Mouse (Mus musculus) heart, postnatal 10 days (tissue): Measurements from ENCODE around the gene Adora3. TPM values are rescaled to one million over a fixed set of nuclear protein-coding genes. Genes with fewer than 3 reads are reported as not detected.
A peak's percentile ranks its signal among the peaks of the same experiment; 100 is the strongest.

Source experiments
- DNase-seq, 2 experiments: peaks; one replicate each; pipeline ENCODE4 v3.0.0; 2021
- intact Hi-C: fragments of 180-260 bp; cut with DNase I; formaldehyde crosslinking; loops from one replicate; pipeline ENCODE4 v1.15.1; 2025
- total RNA-seq, 2 experiments: library from RNA; stranded (reverse); gene quantifications; 2 replicates each; pipeline ENCODE4 v1.2.3; 2021

Gene Adora3
- total RNA-seq, 2 experiments from 2014 or later, result 0.26 TPM; not detected in 1

GRCm38 (mm10) chr3:105873451-105874445, 3.1 kb downstream of the Adora3 start:
- intact Hi-C loops, result no loop called here
- DNase-seq, result no peak

- intact Hi-C loops, result loop anchor here (5.0 kb wide), 1 partner anchor 49 kb away; no protein-coding TSS in a partner anchor
- peak in 1 of 2 experiments; percentile 53 for DNase-seq
Measured at GRCm38 (mm10) chr3:105876022-105876421, 5.4 kb downstream of the Adora3 start.

- no peak for DNase-seq
Measured at GRCm38 (mm10) chr3:105877252-105877803, 6.7 kb downstream of the Adora3 start.

GRCm38 (mm10) chr3:105877919-105878318, 7.3 kb downstream of the Adora3 start:
- no peak for DNase-seq
- intact Hi-C loops, result loop anchor here (5.0 kb wide), 1 partner anchor 51 kb away; no protein-coding TSS in a partner anchor

More at GRCm38 (mm10) chr3:105877252-105877803, 6.7 kb downstream of the Adora3 start:
- intact Hi-C loops, result loop anchor here (5.0 kb wide), 1 partner anchor 50 kb away; no protein-coding TSS in a partner anchor

- DNase-seq, result no peak
- intact Hi-C loops, result loop anchor here (5.0 kb wide), 1 partner anchor 51 kb away; no protein-coding TSS in a partner anchor
Measured at GRCm38 (mm10) chr3:105878751-105879150, 8.1 kb downstream of the Adora3 start.

GRCm38 (mm10) chr3:105880419-105880818, 9.8 kb downstream of the Adora3 start:
- intact Hi-C loops, result no loop called here
- no peak for DNase-seq

GRCm38 (mm10) chr3:105882105-105882504, 11.4 kb downstream of the Adora3 start:
- DNase-seq, result no peak
- intact Hi-C loops, result no loop called here

- DNase-seq, result no peak
- intact Hi-C loops, result no loop called here
Measured at GRCm38 (mm10) chr3:105883111-105883510, 12.5 kb downstream of the Adora3 start.

GRCm38 (mm10) chr3:105888961-105889360, 18.3 kb downstream of the Adora3 start:
- intact Hi-C loops, result no loop called here
- no peak for DNase-seq

- peak; percentile 50 to 57 for DNase-seq
- intact Hi-C loops, result no loop called here
Measured at GRCm38 (mm10) chr3:105890220-105890619, 19.6 kb downstream of the Adora3 start.

GRCm38 (mm10) chr3:105891141-105891540, 20.5 kb downstream of the Adora3 start:
- no peak for DNase-seq
- intact Hi-C loops, result no loop called here

GRCm38 (mm10) chr3:105891760-105892571, 21.3 kb downstream of the Adora3 start:
- peak; percentile 75 for DNase-seq

GRCm38 (mm10) chr3:105892572-105893495, 22.2 kb downstream of the Adora3 start:
- DNase-seq, result peak in 1 of 2 experiments; percentile 54
- intact Hi-C loops, result loop anchor here (2.0 kb wide), 1 partner anchor 68 kb away; no protein-coding TSS in a partner anchor

More at GRCm38 (mm10) chr3:105891760-105892571, 21.3 kb downstream of the Adora3 start:
- intact Hi-C loops, result loop anchor here (2.0 kb wide), 1 partner anchor 67 kb away; no protein-coding TSS in a partner anchor

- peak; percentile 77 to 80 for DNase-seq
- intact Hi-C loops, result loop anchor here (2.0 kb wide), 3 partner anchors 69 to 167 kb away; partner anchors contain the start of gene Rap1a
Measured at GRCm38 (mm10) chr3:105893941-105894391, 23.3 kb downstream of the Adora3 start.

- DNase-seq, result peak; percentile 96 to 97
- intact Hi-C loops, result loop anchor here (2.0 to 5.0 kb wide), 3 partner anchors 94 to 208 kb away; partner anchors contain the start of genes Ddx20 and Rap1a
Measured at GRCm38 (mm10) chr3:105894601-105895592, 24.2 kb downstream of the Adora3 start.

- no peak for DNase-seq
- intact Hi-C loops, result loop anchor here (5.0 kb wide), 1 partner anchor 210 kb away; the partner anchor contains the start of gene Ddx20
Measured at GRCm38 (mm10) chr3:105896811-105897210, 26.2 kb downstream of the Adora3 start.

GRCm38 (mm10) chr3:105898325-105898724, 27.7 kb downstream of the Adora3 start:
- intact Hi-C loops, result loop anchor here (5.0 kb wide), 1 partner anchor 211 kb away; the partner anchor contains the start of gene Ddx20
- DNase-seq, result peak in 1 of 2 experiments; percentile 53
